Mouse (Mus musculus) bone marrow, adult 2 months (tissue): Measurements from ENCODE around the gene Nhlh2.

ENCODE experiments used
- CTCF ChIP-seq: fragments of 200-500 bp; IDR thresholded peaks from 2 replicates; pipeline ENCODE4 v1.5.1; 2011; ENCODE audit warnings: low read length, control low read depth; ENCODE audit not compliant: control insufficient read depth, insufficient read depth
- POLR2A ChIP-seq: fragments of 200-500 bp; IDR thresholded peaks from 2 replicates; pipeline ENCODE4 v1.6.1; 2011; ENCODE audit warnings: low read depth, mild to moderate bottlenecking, control low read depth, low read length, borderline replicate concordance; ENCODE audit not compliant: control insufficient read depth

DNA sequence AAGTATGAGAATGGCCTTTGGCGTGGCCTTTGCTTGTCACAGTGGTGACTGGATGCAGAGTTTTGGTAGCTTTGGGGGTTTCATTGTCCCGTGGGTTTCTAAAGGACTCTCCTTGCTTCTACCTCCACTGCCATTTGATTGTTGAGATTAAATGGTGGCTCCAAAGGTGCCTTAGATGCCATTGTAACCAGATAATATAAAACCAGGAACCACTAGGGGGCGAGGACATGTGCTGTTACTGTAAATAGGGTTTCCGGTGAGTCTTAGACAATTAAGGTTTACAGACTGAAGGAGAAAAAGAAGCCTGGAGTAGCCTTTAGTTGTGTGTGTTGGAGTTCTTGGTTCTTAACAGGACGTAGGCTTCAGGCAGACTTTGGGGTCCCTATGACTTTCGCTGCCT lies 50.2 kb downstream of the Nhlh2 start:
- TF ChIP-seq CTCF = no peak
- TF ChIP-seq POLR2A = no peak
